Mouse (Mus musculus) lung, adult 2 months (tissue): Measurements from ENCODE around the gene Pld3.

Experiments used
- CTCF ChIP-seq: fragments of 200-500 bp; IDR thresholded peaks from 2 replicates; pipeline ENCODE4 v1.5.1; 2011; ENCODE audit warnings: mild to moderate bottlenecking, low read length, control low read depth; ENCODE audit not compliant: insufficient read depth
- POLR2A ChIP-seq: fragments of 200-500 bp; IDR thresholded peaks from 2 replicates; pipeline ENCODE4 v1.6.1; 2011; ENCODE audit warnings: low read depth, mild to moderate bottlenecking, control low read depth, low read length, borderline replicate concordance; ENCODE audit errors: extremely low read depth

DNA sequence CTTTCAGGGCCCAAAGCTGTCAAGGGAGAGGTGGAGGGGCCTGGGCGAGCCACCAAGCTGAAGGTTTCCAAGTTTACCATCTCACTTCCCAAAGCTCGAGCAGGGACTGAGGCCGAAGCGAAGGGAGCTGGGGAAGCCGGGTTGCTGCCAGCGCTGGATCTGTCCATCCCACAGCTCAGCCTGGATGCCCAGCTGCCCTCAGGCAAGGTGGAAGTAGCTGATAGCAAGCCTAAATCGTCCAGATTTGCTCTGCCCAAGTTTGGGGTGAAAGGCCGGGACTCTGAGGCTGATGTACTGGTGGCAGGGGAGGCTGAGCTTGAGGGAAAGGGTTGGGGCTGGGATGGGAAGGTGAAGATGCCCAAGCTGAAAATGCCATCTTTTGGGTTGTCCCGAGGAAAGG, 34.7 kb downstream of the Pld3 start:
- TF ChIP-seq CTCF: no peak
- TF ChIP-seq POLR2A: no peak
